Mouse (Mus musculus): ENCODE results near the gene Tsen34.

DNA sequence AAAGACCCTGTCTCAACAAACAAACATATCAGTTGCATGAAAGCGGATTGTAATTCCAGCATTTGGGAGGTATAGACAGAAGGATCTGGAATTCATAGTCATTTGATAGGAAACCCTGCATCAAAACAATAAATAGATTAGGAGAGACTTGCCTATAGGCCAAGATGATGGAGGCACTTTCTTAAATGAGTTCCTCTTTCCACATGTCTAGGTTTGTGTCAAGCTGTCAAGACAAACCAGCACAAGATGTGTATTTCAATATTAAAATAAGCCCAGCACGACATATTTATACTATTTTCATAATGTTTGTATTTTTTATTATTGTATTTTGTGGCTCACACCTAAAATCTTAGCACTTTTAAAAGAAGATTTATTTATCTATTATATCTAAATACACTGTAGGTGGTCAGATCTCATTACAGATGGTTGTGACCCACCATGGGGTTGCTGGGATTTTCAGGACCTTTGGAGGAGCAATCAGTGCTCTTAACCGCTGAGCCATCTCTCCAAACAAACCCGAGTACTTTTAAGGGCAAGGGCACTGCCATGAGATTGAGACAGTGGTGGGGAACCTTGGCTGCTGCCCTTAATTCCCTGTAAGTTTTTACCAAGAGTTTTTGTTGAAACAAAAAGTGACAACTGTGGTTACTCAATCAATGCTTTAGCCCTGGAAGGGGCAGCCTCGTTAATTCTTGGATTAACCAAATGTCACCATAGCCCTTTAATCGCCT lies 10.7 kb downstream of the Tsen34 start:
- TF ChIP-seq ZC3H11A (IDR thresholded peaks at IDR 0.05; ENCODE audit: borderline replicate concordance, low read depth, low read length) (no peak), CHD2 (IDR thresholded peaks at IDR 0.05; ENCODE audit: low read depth, low read length) (no peak), ZNF384 (IDR thresholded peaks at IDR 0.05; ENCODE audit: low read depth, low read length) (no peak)

Data from ES-E14 (cell line).